In genomic region chr14:34326606-34327005, GRCm38 (mm10) we compare ENCODE assay signal across 27 mouse cellular contexts. TPM values are rescaled to one million over a fixed set of nuclear protein-coding genes. Genes with fewer than 3 reads are reported as not detected.
DNase-seq lines count a peak whose midpoint lies in the region; ATAC-seq and TF ChIP-seq lines count a peak whose summit lies in the region.
"Had no signal": no experiment of that assay in that cellular context is flagged by ENCODE, and none has a peak within 500 bp of the region (broad histone marks: within the 10 kb centered on the region; RNA-seq: fewer than 3 reads in every experiment).

No protein-coding gene starts in this region.

- no peak overlapping the region for H3K27ac ChIP-seq in midbrain, embryonic 11.5 days (ENCODE audit: low read depth, low read length)
- no peak overlapping the region for H3K27ac ChIP-seq in midbrain, embryonic 16.5 days (ENCODE audit: low read length)
- H3K27ac ChIP-seq in MEL (ENCODE audit: control insufficient read depth, low read depth, low read length), result peak overlapping the region; percentile 59
- H3K27ac ChIP-seq: embryonic facial prominence, embryonic 10.5 days; embryonic facial prominence, embryonic 12.5 days; forebrain, embryonic 10.5 days; forebrain, embryonic 12.5 days had no signal

- no peak for TF ChIP-seq CTCF in MEL (IDR thresholded peaks at IDR 0.05 in 2 of 3, conservative IDR thresholded peaks at IDR 0.05 in 1 of 3; ENCODE audit: control insufficient read depth in 1 of 3, insufficient read depth in 1 of 3, low read depth in 2 of 3, low read length in 3 of 3, poor library complexity in 1 of 3, severe bottlenecking in 1 of 3)

- WGBS in midbrain, embryonic 11.5 days, result 90% methylated on average over 3 of the region's 3 CpGs
- 96% methylated on average over 3 of the region's 3 CpGs for WGBS in midbrain, embryonic 16.5 days

- no peaks in the 10 kb centered on the region for H3K9me3 ChIP-seq in midbrain, embryonic 11.5 days (ENCODE audit: control insufficient read depth, low read length)
- no peaks in the 10 kb centered on the region for H3K9me3 ChIP-seq in midbrain, embryonic 16.5 days (replicated peaks; ENCODE audit: control insufficient read depth, low read length, poor library complexity, severe bottlenecking)
- H3K9me3 ChIP-seq in MEL (replicated peaks; ENCODE audit: insufficient read depth, low read length), result no peaks in the 10 kb centered on the region
- H3K9me3 ChIP-seq: embryonic facial prominence, embryonic 10.5 days; embryonic facial prominence, embryonic 12.5 days; forebrain, embryonic 10.5 days; forebrain, embryonic 12.5 days; G1E had no signal

- no peak for TF ChIP-seq RAD21 in MEL (IDR thresholded peaks at IDR 0.05; ENCODE audit: low read depth, low read length)

- H3K4me2 ChIP-seq in midbrain, embryonic 11.5 days, result no peak overlapping the region
- H3K4me2 ChIP-seq in midbrain, embryonic 16.5 days (ENCODE audit: low read length), result no peak overlapping the region
- H3K4me2 ChIP-seq: embryonic facial prominence, embryonic 12.5 days; forebrain, embryonic 12.5 days had no signal

- DNase-seq in adrenal gland, adult 2 months, result peak; percentile 32
- DNase-seq in adrenal gland, adult 18-20 months (ENCODE audit: low spot score in 2 of 2), result no peak
- DNase-seq in midbrain, embryonic 11.5 days (ENCODE audit: low spot score, missing footprints), result peak; percentile 68
- peak; percentile 80 for DNase-seq in MEL (ENCODE audit: low read depth, low spot score)
- no peak for DNase-seq in cerebellum, adult 8-10 months
- DNase-seq in right cerebral cortex, postnatal 10 days (ENCODE audit: low spot score in 2 of 2), result no peak
- DNase-seq: adrenal gland, postnatal 10 days; adrenal gland, postnatal 25 days; cerebellum, adult 11 months; cerebellum, adult 18-20 months; cerebellum, adult 9-10 months; cerebellum, postnatal 10 days; cerebellum, postnatal 25 days had no signal

- H3K27me3 ChIP-seq in midbrain, embryonic 11.5 days (ENCODE audit: control insufficient read depth, insufficient read depth, low read length), result no peaks in the 10 kb centered on the region
- H3K27me3 ChIP-seq in midbrain, embryonic 16.5 days (ENCODE audit: control insufficient read depth, insufficient read depth, low read depth, low read length), result no peaks in the 10 kb centered on the region
- no peaks in the 10 kb centered on the region for H3K27me3 ChIP-seq in MEL (ENCODE audit: control insufficient read depth in 1 of 2, insufficient read depth in 2 of 2, low read length in 2 of 2)
- H3K27me3 ChIP-seq: embryonic facial prominence, embryonic 12.5 days; forebrain, embryonic 12.5 days had no signal

- ATAC-seq in midbrain, embryonic 11.5 days (ENCODE audit: low FRiP score), result no peak
- ATAC-seq in midbrain, embryonic 16.5 days, result no peak
- ATAC-seq: forebrain, embryonic 14.5 days; forebrain, embryonic 16.5 days had no signal

- H3K79me2 ChIP-seq in MEL (ENCODE audit: control insufficient read depth, insufficient read depth, low read length, poor library complexity), result no peaks in the 10 kb centered on the region

- no peaks in the 10 kb centered on the region for H3K4me1 ChIP-seq in midbrain, embryonic 11.5 days (ENCODE audit: control insufficient read depth, insufficient read depth, low read length)
- no peaks in the 10 kb centered on the region for H3K4me1 ChIP-seq in midbrain, embryonic 16.5 days (ENCODE audit: control insufficient read depth, insufficient read depth, low read length)
- H3K4me1 ChIP-seq in MEL (ENCODE audit: control insufficient read depth in 1 of 2, insufficient read depth in 2 of 2, low read length in 2 of 2), result peaks cover 8 to 19% of the 10 kb centered on the region in 2 experiments
- H3K4me1 ChIP-seq: embryonic facial prominence, embryonic 10.5 days; embryonic facial prominence, embryonic 12.5 days; forebrain, embryonic 10.5 days; forebrain, embryonic 12.5 days had no signal

- peaks cover 10% of the 10 kb centered on the region; the same call in 1 of the 2 replicates for H3K36me3 ChIP-seq in midbrain, embryonic 11.5 days (ENCODE audit: control insufficient read depth, insufficient read depth, low read length)
- peaks cover 30% of the 10 kb centered on the region for H3K36me3 ChIP-seq in midbrain, embryonic 16.5 days (ENCODE audit: control insufficient read depth, insufficient read depth, low read length)
- H3K36me3 ChIP-seq in MEL (ENCODE audit: control insufficient read depth in 1 of 2, insufficient read depth in 2 of 2, low read length in 2 of 2), result peaks cover 29 to 30% of the 10 kb centered on the region in 2 experiments

- TF ChIP-seq EP300 in MEL (IDR thresholded peaks at IDR 0.05; ENCODE audit: low read depth in 1 of 2, low read length in 2 of 2), result peak; percentile 81 to 90

- no peak overlapping the region for H3K4me3 ChIP-seq in midbrain, embryonic 11.5 days (ENCODE audit: low read depth, low read length)
- no peak overlapping the region for H3K4me3 ChIP-seq in midbrain, embryonic 16.5 days (ENCODE audit: low read depth, low read length)
- no peak overlapping the region for H3K4me3 ChIP-seq in MEL (ENCODE audit: control insufficient read depth in 1 of 2, insufficient read depth in 1 of 2, low read depth in 2 of 2, low read length in 2 of 2)
- H3K4me3 ChIP-seq: embryonic facial prominence, embryonic 10.5 days; embryonic facial prominence, embryonic 12.5 days; erythroblast, embryonic 14.5 days; forebrain, embryonic 10.5 days; forebrain, embryonic 12.5 days had no signal

- TF ChIP-seq POLR2A in MEL (IDR thresholded peaks at IDR 0.05; ENCODE audit: control insufficient read depth in 1 of 2, insufficient read depth in 1 of 2, low read depth in 1 of 2, low read length in 2 of 2, poor library complexity in 1 of 2), result no peak

- no peak overlapping the region for H3K9ac ChIP-seq in midbrain, embryonic 11.5 days (ENCODE audit: low read length)
- no peak overlapping the region for H3K9ac ChIP-seq in midbrain, embryonic 16.5 days (ENCODE audit: low read depth, low read length)
- H3K9ac ChIP-seq in MEL (ENCODE audit: control insufficient read depth, low read depth, low read length, poor library complexity, severe bottlenecking), result no peak overlapping the region
- H3K9ac ChIP-seq: embryonic facial prominence, embryonic 12.5 days; forebrain, embryonic 12.5 days had no signal

TF ChIP-seq in MEL, 35 proteins besides CTCF, POLR2A, EP300 and RAD21 (continues in another document):
- TF ChIP-seq JUND (IDR thresholded peaks at IDR 0.05; ENCODE audit: low read depth, low read length) (0 out of 2 replicates have a peak, but pooled peaks have one; percentile 51), ETS1 (IDR thresholded peaks at IDR 0.05; ENCODE audit: low read depth, low read length) (peak; percentile 63; the same call in 1 of the 2 replicates), RCOR1 (IDR thresholded peaks at IDR 0.05; ENCODE audit: low read depth, low read length) (peak; percentile 68), CHD1 (IDR thresholded peaks at IDR 0.05; ENCODE audit: low read depth, low read length) (no peak)

RNA-seq across cellular contexts. Expression of gene Glud1, which starts 16.1 kb away (rescaled TPM):
- total RNA-seq in adrenal gland, adult 2 months (2021), result 100 to 1,000 TPM; 152 to 249 TPM
- polyA plus RNA-seq in adrenal gland, adult 2 months (2012; rRNA removed), result 184 and 207 TPM in 2 replicates
- 100 to 1,000 TPM; 186 to 200 TPM for total RNA-seq in adrenal gland, adult 18-20 months (2021)
- 97.8 and 101 TPM in 2 replicates for polyA plus RNA-seq in midbrain, embryonic 11.5 days (2014; fragmentation: Nextera tagmentation; extraction: Ambion mirVana)
- 89.8 and 92.8 TPM in 2 replicates for polyA plus RNA-seq in midbrain, embryonic 16.5 days (2015; fragmentation: Nextera tagmentation; extraction: Ambion mirVana)
- 92.3 and 99.9 TPM in 2 replicates for total RNA-seq in MEL (2012; rRNA removed)
- polyA plus RNA-seq in MEL (2012; ENCODE audit: insufficient read depth in 1 of 2, insufficient read length in 2 of 2, low read depth in 1 of 2, low replicate concordance in 2 of 2, missing spikeins in 1 of 2), result 100 to 1,000 TPM in 1 of 2 experiments, 10 to 100 TPM in 1; 57.1 to 125 TPM

RNA-seq across cellular contexts. Expression of gene Shld2, which starts 16.3 kb away (rescaled TPM):
- 1 to 10 TPM; 7.6 to 9.2 TPM for total RNA-seq in adrenal gland, adult 2 months (2021)
- 1.4 and 1.5 TPM in 2 replicates for polyA plus RNA-seq in adrenal gland, adult 2 months (2012; rRNA removed)
- total RNA-seq in adrenal gland, adult 18-20 months (2021), result 1 to 10 TPM; 9.2 to 9.5 TPM
- 6.2 and 8.0 TPM in 2 replicates for polyA plus RNA-seq in midbrain, embryonic 11.5 days (2014; fragmentation: Nextera tagmentation; extraction: Ambion mirVana)
- 4.8 and 6.4 TPM in 2 replicates for polyA plus RNA-seq in midbrain, embryonic 16.5 days (2015; fragmentation: Nextera tagmentation; extraction: Ambion mirVana)
- 7.9 and 9.2 TPM in 2 replicates for total RNA-seq in MEL (2012; rRNA removed)
- polyA plus RNA-seq in MEL (2012; ENCODE audit: insufficient read depth in 1 of 2, insufficient read length in 2 of 2, low read depth in 1 of 2, low replicate concordance in 2 of 2, missing spikeins in 1 of 2), result 1 to 10 TPM in 1 of 2 experiments, not detected in 1; 7.0 TPM

RNA-seq across cellular contexts. Expression of gene Fam25c, which starts 28.6 kb away (rescaled TPM):
- total RNA-seq in adrenal gland, adult 2 months (2021), result not detected
- not detected in 2 replicates for polyA plus RNA-seq in adrenal gland, adult 2 months (2012; rRNA removed)
- total RNA-seq in adrenal gland, adult 18-20 months (2021), result not detected
- not detected in 2 replicates for polyA plus RNA-seq in midbrain, embryonic 11.5 days (2014; fragmentation: Nextera tagmentation; extraction: Ambion mirVana)
- polyA plus RNA-seq in midbrain, embryonic 16.5 days (2015; fragmentation: Nextera tagmentation; extraction: Ambion mirVana), result not detected in 2 replicates
- total RNA-seq in MEL (2012; rRNA removed), result not detected in 2 replicates
- polyA plus RNA-seq in MEL (2012; ENCODE audit: insufficient read depth in 1 of 2, insufficient read length in 2 of 2, low read depth in 1 of 2, low replicate concordance in 2 of 2, missing spikeins in 1 of 2), result not detected
- total RNA-seq: adrenal gland, postnatal 25 days; adrenal gland, postnatal 4 days; G1E had no signal
- polyA plus RNA-seq: brain, embryonic 14.5 days; C2C12; cortical plate, adult 2 months; embryonic facial prominence, embryonic 10.5 days; embryonic facial prominence, embryonic 12.5 days; erythroblast, embryonic 14.5 days; forebrain, embryonic 10.5 days; forebrain, embryonic 12.5 days; forebrain, embryonic 14.5 days; forebrain, embryonic 16.5 days; frontal cortex, adult 2 months; G1E had no signal

RNA-seq across cellular contexts. Expression of gene Sncg, which starts 48.0 kb away (rescaled TPM):
- 10 to 100 TPM; 20.5 to 38.5 TPM for total RNA-seq in adrenal gland, adult 2 months (2021)
- polyA plus RNA-seq in adrenal gland, adult 2 months (2012; rRNA removed), result 26.1 and 33.8 TPM in 2 replicates
- total RNA-seq in adrenal gland, adult 18-20 months (2021), result 100 to 1,000 TPM in 1 of 2 experiments, 10 to 100 TPM in 1; 16.6 to 229 TPM
- polyA plus RNA-seq in midbrain, embryonic 11.5 days (2014; fragmentation: Nextera tagmentation; extraction: Ambion mirVana), result 65.7 and 67.3 TPM in 2 replicates
- polyA plus RNA-seq in midbrain, embryonic 16.5 days (2015; fragmentation: Nextera tagmentation; extraction: Ambion mirVana), result 27.6 and 31.0 TPM in 2 replicates
- total RNA-seq in MEL (2012; rRNA removed), result not detected in 2 replicates
- polyA plus RNA-seq in MEL (2012; ENCODE audit: insufficient read depth in 1 of 2, insufficient read length in 2 of 2, low read depth in 1 of 2, low replicate concordance in 2 of 2, missing spikeins in 1 of 2), result not detected
- polyA plus RNA-seq: erythroblast, embryonic 14.5 days; G1E had no signal

RNA-seq across cellular contexts. Expression of gene Mmrn2, which starts 48.7 kb away (rescaled TPM):
- 10 to 100 TPM; 26.5 to 42.4 TPM for total RNA-seq in adrenal gland, adult 2 months (2021)
- polyA plus RNA-seq in adrenal gland, adult 2 months (2012; rRNA removed), result 16.7 and 17.1 TPM in 2 replicates
- total RNA-seq in adrenal gland, adult 18-20 months (2021), result 10 to 100 TPM; 24.0 to 28.0 TPM
- 4.7 and 5.3 TPM in 2 replicates for polyA plus RNA-seq in midbrain, embryonic 11.5 days (2014; fragmentation: Nextera tagmentation; extraction: Ambion mirVana)
- 3.5 and 3.6 TPM in 2 replicates for polyA plus RNA-seq in midbrain, embryonic 16.5 days (2015; fragmentation: Nextera tagmentation; extraction: Ambion mirVana)
- total RNA-seq in MEL (2012; rRNA removed), result 0.08 TPM in 1 of 2 replicates, not detected in the other
- under 1 TPM in 1 of 2 experiments, not detected in 1; 0.03 TPM for polyA plus RNA-seq in MEL (2012; ENCODE audit: insufficient read depth in 1 of 2, insufficient read length in 2 of 2, low read depth in 1 of 2, low replicate concordance in 2 of 2, missing spikeins in 1 of 2)
- polyA plus RNA-seq: erythroblast, embryonic 14.5 days had no signal

Comparison
In these comparisons a context has a peak if more than half of its experiments do, and no peak if none do; other contexts are left out.
1. DNase-seq: peak in adrenal gland, adult 2 months (single experiment), midbrain, embryonic 11.5 days (single experiment) and MEL (single experiment); none in adrenal gland, adult 18-20 months (0 of 2), cerebellum, adult 8-10 months (single experiment) and right cerebral cortex, postnatal 10 days (0 of 2).